Mouse (Mus musculus) thymus, postnatal 4 days (tissue): Measurements from ENCODE around the gene Tead3.
"Not testable (repeated sequence)": the region's sequence is repeated elsewhere in the genome, so short reads cannot be mapped to it uniquely, and the experiment has no call there.

Source experiments
- DNase-seq: peaks from one replicate; pipeline ENCODE4 v3.0.0; 2021

The Tead3 gene

DNA sequence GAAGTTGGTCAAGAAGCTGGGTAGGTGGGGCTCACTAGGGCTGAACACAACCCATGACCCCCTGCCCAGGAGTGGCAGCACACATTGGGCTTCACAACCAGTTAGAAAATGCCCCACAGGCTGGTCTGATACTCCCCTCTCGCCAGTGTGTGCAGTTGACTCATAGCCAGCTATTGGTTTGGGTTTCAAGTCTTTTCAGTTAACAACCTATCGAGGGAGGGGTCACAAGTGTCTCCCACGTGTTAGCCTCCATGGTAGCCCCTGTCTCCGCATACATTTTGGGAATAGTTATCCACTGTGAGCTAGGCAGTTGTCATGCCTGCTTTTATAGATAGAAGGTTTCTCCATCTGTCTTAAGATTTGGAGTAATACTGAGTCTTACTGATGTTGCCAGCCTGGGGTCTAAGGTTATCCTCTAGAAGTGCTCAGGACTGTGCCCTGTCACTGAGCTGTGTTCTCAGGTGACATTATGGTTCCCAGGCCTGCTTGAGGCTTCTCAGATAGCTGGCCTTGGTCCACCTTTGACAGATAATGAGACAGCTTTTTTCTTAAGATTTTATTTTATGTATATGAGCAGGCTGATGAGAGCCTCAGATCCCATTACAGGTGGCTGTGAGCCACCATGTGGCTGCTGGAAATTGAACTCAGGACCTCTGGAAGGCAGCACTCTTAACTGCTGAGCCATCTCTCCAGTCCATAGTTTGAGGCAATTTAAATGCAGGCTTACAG is 20.9 kb downstream of the Tead3 start:
- DNase-seq, result no peak

DNA sequence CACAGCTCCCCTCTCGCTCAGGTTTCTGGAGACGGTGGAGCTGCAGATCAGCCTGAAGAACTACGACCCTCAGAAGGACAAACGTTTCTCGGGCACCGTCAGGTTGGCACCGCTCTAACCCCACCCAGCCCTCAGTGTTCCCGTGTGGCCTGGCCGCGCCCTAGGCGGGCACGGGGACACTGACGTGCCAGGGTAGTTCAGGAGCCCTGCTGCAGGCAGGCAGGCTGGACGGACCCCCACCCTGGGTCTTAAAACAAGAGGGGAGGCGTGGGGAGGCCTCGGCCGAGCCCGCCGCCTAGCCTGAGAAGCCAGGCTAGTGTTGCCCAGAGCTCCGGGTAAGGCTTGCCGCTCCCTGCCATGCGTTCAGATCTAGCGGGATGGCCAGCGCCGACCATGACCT is 21.7 kb downstream of the Tead3 start:
- no peak for DNase-seq

DNA sequence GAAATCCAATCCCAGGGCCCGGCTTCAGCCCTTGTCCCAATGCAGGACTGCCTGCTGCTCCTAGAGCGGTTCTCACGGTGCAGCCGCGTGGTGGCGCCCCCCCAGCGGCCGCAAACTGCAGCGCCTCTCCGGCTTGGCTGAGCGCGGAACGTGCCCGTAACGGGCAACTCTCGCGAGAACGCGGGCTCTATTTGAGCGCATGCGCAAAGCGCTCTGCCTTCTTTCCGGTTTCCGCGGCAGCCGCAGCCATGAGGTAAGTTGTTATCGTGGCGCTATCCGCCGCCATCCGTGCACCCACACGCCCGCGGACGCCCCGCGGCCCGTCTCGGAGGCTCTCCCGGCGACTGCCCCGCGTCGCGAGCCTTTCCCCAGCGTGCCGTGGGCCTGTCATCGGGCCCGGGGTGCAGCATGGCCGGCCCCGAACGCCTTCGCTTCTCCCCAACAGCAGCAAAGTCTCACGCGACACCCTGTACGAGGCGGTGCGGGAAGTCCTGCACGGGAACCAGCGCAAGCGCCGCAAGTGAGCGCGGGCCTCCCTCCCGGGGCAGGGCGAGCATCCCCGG is 22.2 kb downstream of the Tead3 start, which contains the start of gene Rpl10a:
Rpl10a (plus strand) TSS at position 106 of the 563 bp plus-strand sequence.
- peak; percentile 99 for DNase-seq

GRCm38 (mm10) chr17:28327673-28328325 is 22.8 kb downstream of the Tead3 start:
- DNase-seq, result no peak

DNA sequence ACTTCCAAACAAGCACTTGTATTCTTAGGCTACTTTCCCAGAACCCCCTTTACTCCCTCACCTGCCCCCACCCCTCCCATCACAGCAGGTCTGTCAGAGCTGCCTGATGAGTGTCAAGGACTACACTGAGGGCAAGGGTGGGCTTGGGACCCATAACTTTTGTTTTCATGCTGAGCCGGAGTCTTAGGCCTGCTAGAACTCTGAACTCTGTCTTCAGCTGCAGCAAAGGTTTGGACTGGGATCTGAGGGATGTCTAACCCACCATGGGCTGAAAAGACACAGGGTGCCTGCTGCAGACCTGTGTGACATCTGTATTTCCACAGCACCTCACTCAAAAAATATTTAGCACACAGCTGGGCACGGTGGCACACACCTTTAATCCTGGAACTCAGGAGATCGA is 23.7 kb downstream of the Tead3 start:
- no peak for DNase-seq

GRCm38 (mm10) chr17:28325751-28326150 is 24.9 kb downstream of the Tead3 start:
- DNase-seq, result no peak

DNA sequence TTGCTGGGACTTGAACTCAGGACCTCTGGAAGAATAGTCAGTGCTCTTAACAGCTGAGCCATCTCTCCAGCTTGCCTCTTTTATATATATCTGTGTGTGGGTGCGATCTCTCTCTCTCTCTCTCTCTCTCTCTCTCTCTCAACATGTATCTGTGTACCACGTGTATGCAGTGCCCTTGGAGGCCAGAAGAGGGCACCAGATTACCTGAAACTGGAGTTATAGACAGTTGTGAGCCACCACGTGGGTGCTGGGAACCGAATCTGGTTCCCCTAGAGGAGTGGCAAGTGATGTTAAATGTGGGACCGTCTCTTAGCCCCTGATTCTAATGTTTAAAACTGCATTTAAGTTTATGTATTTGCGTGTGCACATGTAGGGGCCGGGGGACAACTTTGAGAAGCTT is 26.2 kb downstream of the Tead3 start:
- DNase-seq, result not testable (repeated sequence)

- no peak for DNase-seq
These were observed 26.8 kb downstream of the Tead3 start for GRCm38 (mm10) chr17:28323786-28324185.

- DNase-seq, result no peak
These were observed 28.9 kb downstream of the Tead3 start for GRCm38 (mm10) chr17:28321700-28322099.

GRCm38 (mm10) chr17:28317725-28318124 is 32.9 kb downstream of the Tead3 start:
- no peak for DNase-seq

GRCm38 (mm10) chr17:28317091-28317490 is 33.5 kb downstream of the Tead3 start:
- DNase-seq, result no peak

DNA sequence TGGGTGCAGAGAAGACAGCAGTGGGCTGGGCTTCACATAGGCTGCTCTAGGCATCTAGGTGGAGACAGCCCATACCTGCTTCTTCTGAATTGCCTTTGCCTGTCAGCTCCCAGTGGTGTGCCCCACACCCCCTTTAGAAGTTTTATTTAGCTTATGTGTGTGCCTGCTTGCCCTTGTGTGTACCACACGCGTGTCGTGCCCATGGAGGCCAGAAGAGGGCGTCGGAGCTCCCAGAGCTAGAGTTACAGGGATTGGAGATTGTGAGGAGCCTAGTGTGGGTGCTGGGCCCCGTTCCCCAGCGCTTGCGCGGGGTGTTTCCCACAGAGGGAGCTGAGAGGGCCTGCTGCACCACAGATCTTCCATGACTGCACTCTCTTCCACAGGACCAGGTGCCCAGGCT is 34.1 kb downstream of the Tead3 start:
- DNase-seq, result no peak

GRCm38 (mm10) chr17:28315611-28316160 is 34.9 kb downstream of the Tead3 start:
- DNase-seq, result no peak

GRCm38 (mm10) chr17:28313880-28314225 is 36.8 kb downstream of the Tead3 start:
- no peak for DNase-seq

DNA sequence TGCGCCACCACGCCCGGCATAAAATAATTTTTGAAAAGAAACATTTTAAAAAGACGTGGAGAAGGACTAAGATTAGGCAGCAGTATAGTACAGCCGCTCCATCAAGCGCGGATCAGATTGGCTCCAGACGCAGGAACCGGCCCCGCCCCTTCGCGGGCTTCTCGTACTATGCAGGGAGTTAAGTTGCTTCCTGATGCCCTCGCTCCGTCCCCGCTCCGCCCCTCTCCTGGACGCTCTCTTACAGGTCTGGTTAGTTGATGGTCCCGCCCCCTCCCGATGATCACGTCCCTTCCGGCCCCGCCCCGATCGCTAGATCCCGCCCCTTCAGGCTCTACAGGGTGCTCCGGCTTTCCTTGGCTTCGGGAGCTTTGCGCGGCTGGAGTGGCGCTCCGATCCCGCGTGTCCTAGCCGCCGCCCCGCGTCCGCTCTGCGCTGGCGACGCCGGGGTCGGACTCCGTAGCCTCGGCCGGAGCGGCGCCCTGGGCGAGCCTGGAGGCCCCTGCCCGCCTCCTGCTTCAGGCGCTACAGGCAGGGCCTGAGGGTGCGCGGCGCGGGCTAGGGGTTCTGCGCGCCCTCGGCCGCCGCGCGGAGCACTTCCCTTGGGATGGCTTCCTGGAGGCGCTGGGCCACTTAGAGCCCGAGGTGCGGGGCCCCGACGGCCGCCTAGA is 37.3 kb downstream of the Tead3 start, which contains the start of gene Fance:
Fance (plus strand) TSS at position 308 of the 668 bp plus-strand sequence.
- DNase-seq, result peak; percentile 98

DNA sequence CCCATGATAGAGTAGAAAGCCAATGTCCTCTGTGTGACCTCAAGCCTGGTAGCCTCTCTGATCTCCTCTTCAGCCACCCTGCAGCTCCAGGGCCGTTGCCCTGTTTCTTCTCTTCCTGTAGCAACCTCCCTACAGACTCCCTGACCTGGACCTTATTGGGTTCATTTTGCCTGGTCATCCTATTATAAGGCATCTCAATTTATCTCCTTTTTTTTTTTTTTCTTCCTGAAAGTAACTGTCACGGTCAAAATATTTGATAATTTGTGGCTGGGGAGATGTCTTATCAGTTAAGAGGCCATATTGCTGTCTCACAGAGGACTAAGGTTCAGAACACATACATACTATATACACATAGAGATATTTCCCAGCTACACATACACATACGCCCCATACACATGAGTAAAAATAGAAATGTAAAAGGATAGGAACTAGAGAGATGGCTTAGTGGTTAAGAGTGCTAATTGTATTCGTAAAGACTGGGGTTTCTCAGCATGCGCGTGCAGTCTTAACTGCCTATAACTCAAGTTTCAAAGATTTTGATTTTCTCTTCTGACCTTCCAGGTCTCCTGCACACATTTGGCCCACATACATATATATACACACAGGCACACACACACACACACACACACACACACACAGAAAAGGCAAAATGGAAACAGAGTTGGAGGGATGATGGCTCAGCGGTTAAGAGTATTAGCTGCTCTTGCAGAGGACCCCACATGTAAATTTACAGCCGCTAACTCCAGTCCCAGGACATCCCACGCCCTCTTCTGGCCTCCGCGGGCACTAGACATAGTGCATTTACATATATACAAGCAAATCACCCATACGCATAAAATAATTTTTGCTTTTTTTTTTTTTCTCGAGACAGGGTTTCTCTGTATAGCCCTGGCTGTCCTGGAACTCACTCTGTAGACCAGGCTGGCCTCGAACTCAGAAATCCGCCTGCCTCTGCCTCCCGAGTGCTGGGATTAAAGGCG is 38.1 kb downstream of the Tead3 start:
- DNase-seq, result peak; percentile 66

DNA sequence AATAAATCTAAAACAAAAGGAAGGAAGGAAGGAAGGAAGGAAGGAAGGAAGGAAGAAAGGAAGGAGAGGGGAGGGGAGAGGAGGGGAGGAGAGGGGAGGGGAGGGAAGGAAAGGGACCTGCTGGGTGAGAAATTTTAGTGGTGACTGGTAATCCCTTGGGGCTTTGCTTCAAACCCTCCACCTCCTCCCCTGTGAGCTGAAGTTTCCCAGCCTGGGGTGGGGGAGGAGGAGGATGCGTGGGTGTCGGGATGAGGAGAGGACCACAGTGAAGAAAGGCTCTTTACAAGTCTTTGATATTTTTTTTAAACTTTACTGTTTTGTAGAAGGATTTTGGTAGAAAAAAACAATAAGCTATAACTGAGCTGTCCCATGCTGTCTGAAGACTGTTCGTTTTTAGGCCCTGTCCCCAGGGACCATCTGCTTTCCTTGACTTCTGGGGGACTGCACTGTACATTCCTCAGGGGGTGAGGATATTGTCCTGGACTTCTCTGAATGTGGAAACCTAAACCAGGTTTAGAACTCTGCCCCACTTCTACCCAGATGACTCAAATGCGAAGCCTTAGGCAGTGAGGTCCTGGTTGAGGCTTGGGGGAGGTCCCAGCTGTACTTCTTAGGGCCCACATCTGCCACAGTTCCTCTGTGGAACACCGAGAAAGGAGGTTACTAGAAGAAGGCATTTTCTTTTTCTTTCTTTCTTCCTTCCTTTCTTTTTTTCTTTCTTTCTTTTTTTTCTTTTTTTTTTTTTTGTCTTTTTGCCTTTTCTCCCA is 39.1 kb downstream of the Tead3 start:
- no peak for DNase-seq

DNA sequence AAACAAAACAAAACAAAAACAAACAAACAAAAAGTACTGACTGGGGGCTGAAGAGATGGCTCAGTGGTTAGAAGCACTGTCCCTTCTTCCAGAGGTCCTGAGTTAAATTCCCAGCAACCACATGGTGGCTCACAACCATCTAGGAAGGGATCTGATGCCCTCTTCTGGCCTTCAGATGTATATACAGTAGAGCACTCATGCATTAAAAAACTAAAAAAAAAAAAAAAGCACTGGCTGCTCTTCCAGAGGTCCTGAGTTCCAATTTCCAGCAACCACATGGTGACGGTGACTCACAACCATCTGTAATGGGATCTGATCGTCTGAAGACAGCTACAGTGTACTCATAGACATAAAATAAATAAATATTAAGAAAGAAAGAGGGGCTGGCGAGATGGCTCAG is 39.8 kb downstream of the Tead3 start:
- no peak for DNase-seq

DNA sequence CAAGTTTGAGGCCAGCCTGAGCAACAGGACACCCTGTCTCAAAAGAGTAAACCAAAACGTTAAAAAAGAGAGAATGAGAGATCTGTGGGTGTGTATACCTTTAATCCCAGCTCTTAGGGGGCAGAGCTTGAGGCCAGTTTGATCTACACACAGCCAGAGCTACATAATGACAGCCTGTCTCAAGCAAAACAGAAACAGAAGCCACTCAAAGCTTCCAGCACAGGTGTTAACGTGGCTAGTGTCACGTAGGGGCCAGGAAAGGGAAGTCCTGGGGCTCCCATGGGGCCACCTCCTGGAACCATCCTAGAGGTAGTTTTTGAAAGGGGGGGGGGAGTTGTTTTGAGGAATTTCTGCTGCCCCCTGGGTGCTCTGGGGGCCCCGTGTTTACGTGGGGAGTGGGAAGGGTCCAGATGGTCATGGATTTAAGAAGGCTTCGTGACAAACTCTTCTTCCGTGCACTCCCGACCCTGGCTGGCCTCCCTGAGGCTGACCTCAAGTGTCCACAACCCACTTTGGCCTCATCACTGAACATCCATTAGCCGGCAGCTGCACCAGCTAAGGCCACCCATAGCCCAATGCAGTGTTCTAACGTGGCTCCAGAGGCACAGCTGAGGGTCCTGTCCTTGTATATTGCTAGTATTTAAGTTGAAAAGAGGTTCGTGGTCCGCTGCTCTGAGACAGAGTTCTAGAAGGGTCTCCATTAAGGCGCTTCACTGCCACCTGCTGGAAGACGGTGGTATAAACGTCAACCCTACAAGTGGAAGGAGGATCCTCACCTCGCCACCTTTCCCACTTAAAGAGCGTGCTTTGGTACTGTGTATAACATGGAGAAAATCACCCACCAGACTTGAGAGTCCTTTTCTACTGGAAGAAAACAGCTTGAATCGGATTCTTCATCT is 42.1 kb downstream of the Tead3 start:
- DNase-seq, result peak; percentile 96

DNA sequence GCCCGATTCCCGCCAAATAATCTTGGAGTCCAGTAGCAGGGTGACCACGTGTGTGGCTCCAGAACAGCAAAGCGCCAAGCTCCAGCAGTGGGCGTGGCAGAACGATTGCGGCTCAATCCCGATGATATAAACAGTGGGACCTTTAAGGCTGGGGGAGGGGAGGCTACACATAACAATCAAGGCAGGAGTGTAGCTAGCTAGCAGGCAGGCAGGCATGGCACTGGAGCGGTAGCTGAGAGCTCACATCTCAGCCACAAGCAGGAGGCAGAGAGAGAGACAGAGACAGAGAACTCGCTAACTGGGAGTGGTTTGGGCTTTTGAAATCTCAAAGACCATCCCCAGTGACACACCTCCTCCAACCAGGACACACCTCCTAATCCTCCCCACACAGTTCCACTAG is 45.4 kb downstream of the Tead3 start:
- DNase-seq, result no peak
